Mouse (Mus musculus): ENCODE results near the gene Gm20388. TPM values are rescaled to one million over a fixed set of nuclear protein-coding genes. Genes with fewer than 3 reads are reported as not detected.

Gene Gm20388
- polyA plus RNA-seq, 2 experiments: 8.5 TPM; not detected in 1

GRCm38 (mm10) chr8:121935341-121936294 lies 2025.0 kb downstream of the Gm20388 start:
- no peaks in the 10 kb centered on the region; a peak in 1 of 4 replicates for H3K4me1 ChIP-seq (replicated peaks; ENCODE audit: control insufficient read depth in 2 of 2, insufficient read depth in 2 of 2, low read length in 1 of 2)
- no peak for DNase-seq (ENCODE audit: low read depth in 3 of 3, low spot score in 3 of 3)
- H3K27me3 ChIP-seq (ENCODE audit: control insufficient read depth, insufficient read depth, low read length): no peaks in the 10 kb centered on the region
- ATAC-seq (ENCODE audit: insufficient read depth): no peak
- WGBS (ENCODE audit: insufficient replicate concordance): 58% methylated on average over 12 of the region's 12 CpGs
- TF ChIP-seq CTCF (IDR thresholded peaks at IDR 0.05; ENCODE audit: low read depth) (peak; percentile 49), EP300 (IDR thresholded peaks at IDR 0.05; ENCODE audit: low read depth) (no peak)
- H3K4me2 ChIP-seq (ENCODE audit: low read depth): no peak overlapping the region
- H3K4me3 ChIP-seq (ENCODE audit: insufficient read depth in 1 of 2, low read depth in 2 of 2, low read length in 2 of 2): no peak overlapping the region
- no peak overlapping the region for H3K27ac ChIP-seq
- H3K36me3 ChIP-seq (replicated peaks; ENCODE audit: control insufficient read depth, insufficient read depth, low read depth): no peaks in the 10 kb centered on the region
- H3K9ac ChIP-seq (replicated peaks): no peak overlapping the region
- no peaks in the 10 kb centered on the region for H3K9me3 ChIP-seq (ENCODE audit: control insufficient read depth, low read length)

GRCm38 (mm10) chr8:121936391-121936790 lies 2025.8 kb downstream of the Gm20388 start:
- no peak for TF ChIP-seq CTCF (IDR thresholded peaks at IDR 0.05; ENCODE audit: low read depth)
- TF ChIP-seq EP300 (IDR thresholded peaks at IDR 0.05; ENCODE audit: low read depth): no peak
- Histone ChIP-seq H3K9ac (replicated peaks) (no peak overlapping the region), H3K4me1 (replicated peaks; ENCODE audit: control insufficient read depth in 2 of 2, insufficient read depth in 2 of 2, low read length in 1 of 2) (no peaks in the 10 kb centered on the region; a peak in 1 of 4 replicates), H3K4me2 (ENCODE audit: low read depth) (no peak overlapping the region), H3K9me3 (ENCODE audit: control insufficient read depth, low read length) (no peaks in the 10 kb centered on the region), H3K4me3 (ENCODE audit: insufficient read depth in 1 of 2, low read depth in 2 of 2, low read length in 2 of 2) (no peak overlapping the region), H3K27me3 (ENCODE audit: control insufficient read depth, insufficient read depth, low read length) (no peaks in the 10 kb centered on the region), H3K36me3 (replicated peaks; ENCODE audit: control insufficient read depth, insufficient read depth, low read depth) (no peaks in the 10 kb centered on the region), H3K27ac (no peak overlapping the region)
- whole genome bisulfite sequencing (ENCODE audit: insufficient replicate concordance): 77% methylated on average over 14 of the region's 14 CpGs
- no peak for ATAC-seq (ENCODE audit: insufficient read depth)
- DNase-seq (ENCODE audit: low read depth in 3 of 3, low spot score in 3 of 3): no peak

- DNase-seq (ENCODE audit: low read depth in 3 of 3, low spot score in 3 of 3) (no peak), ATAC-seq (ENCODE audit: insufficient read depth) (no peak)
- Histone ChIP-seq H3K4me2 (ENCODE audit: low read depth) (no peak overlapping the region), H3K27me3 (ENCODE audit: control insufficient read depth, insufficient read depth, low read length) (no peaks in the 10 kb centered on the region), H3K9ac (replicated peaks) (no peak overlapping the region), H3K9me3 (ENCODE audit: control insufficient read depth, low read length) (no peaks in the 10 kb centered on the region), H3K27ac (no peak overlapping the region), H3K4me3 (ENCODE audit: insufficient read depth in 1 of 2, low read depth in 2 of 2, low read length in 2 of 2) (no peak overlapping the region), H3K4me1 (replicated peaks; ENCODE audit: control insufficient read depth in 2 of 2, insufficient read depth in 2 of 2, low read length in 1 of 2) (no peaks in the 10 kb centered on the region; a peak in 1 of 4 replicates), H3K36me3 (replicated peaks; ENCODE audit: control insufficient read depth, insufficient read depth, low read depth) (no peaks in the 10 kb centered on the region)
- WGBS (ENCODE audit: insufficient replicate concordance): 65% methylated on average over 7 of the region's 7 CpGs
- TF ChIP-seq EP300 (IDR thresholded peaks at IDR 0.05; ENCODE audit: low read depth) (no peak), CTCF (IDR thresholded peaks at IDR 0.05; ENCODE audit: low read depth) (no peak)
Observed at GRCm38 (mm10) chr8:121938732-121939131, 2028.1 kb downstream of the Gm20388 start.

GRCm38 (mm10) chr8:121943057-121943540 lies 2032.5 kb downstream of the Gm20388 start:
- Histone ChIP-seq H3K9me3 (ENCODE audit: control insufficient read depth, low read length) (no peaks in the 10 kb centered on the region), H3K9ac (replicated peaks) (no peak overlapping the region), H3K36me3 (replicated peaks; ENCODE audit: control insufficient read depth, insufficient read depth, low read depth) (no peaks in the 10 kb centered on the region), H3K4me2 (ENCODE audit: low read depth) (no peak overlapping the region), H3K4me3 (ENCODE audit: insufficient read depth in 1 of 2, low read depth in 2 of 2, low read length in 2 of 2) (no peak overlapping the region), H3K4me1 (replicated peaks; ENCODE audit: control insufficient read depth in 2 of 2, insufficient read depth in 2 of 2, low read length in 1 of 2) (peaks cover 7 to 12% of the 10 kb centered on the region in 2 experiments), H3K27ac (no peak overlapping the region), H3K27me3 (ENCODE audit: control insufficient read depth, insufficient read depth, low read length) (no peaks in the 10 kb centered on the region)
- DNase-seq (ENCODE audit: low read depth in 3 of 3, low spot score in 3 of 3): no peak
- 17% methylated on average over 2 of the region's 2 CpGs for WGBS (ENCODE audit: insufficient replicate concordance)
- no peak for ATAC-seq (ENCODE audit: insufficient read depth)
- TF ChIP-seq CTCF (IDR thresholded peaks at IDR 0.05; ENCODE audit: low read depth) (no peak), EP300 (IDR thresholded peaks at IDR 0.05; ENCODE audit: low read depth) (no peak)

- no peaks in the 10 kb centered on the region for H3K27me3 ChIP-seq (ENCODE audit: control insufficient read depth, insufficient read depth, low read length)
- no peak overlapping the region for H3K9ac ChIP-seq (replicated peaks)
- no peak overlapping the region for H3K27ac ChIP-seq
- 74% methylated on average over 8 of the region's 8 CpGs for WGBS (ENCODE audit: insufficient replicate concordance)
- no peak for ATAC-seq (ENCODE audit: insufficient read depth)
- H3K36me3 ChIP-seq (replicated peaks; ENCODE audit: control insufficient read depth, insufficient read depth, low read depth): no peaks in the 10 kb centered on the region
- H3K4me1 ChIP-seq (replicated peaks; ENCODE audit: control insufficient read depth in 2 of 2, insufficient read depth in 2 of 2, low read length in 1 of 2): peaks cover 13 to 18% of the 10 kb centered on the region in 2 experiments
- TF ChIP-seq EP300 (IDR thresholded peaks at IDR 0.05; ENCODE audit: low read depth) (no peak), CTCF (IDR thresholded peaks at IDR 0.05; ENCODE audit: low read depth) (no peak)
- no peaks in the 10 kb centered on the region for H3K9me3 ChIP-seq (ENCODE audit: control insufficient read depth, low read length)
- H3K4me3 ChIP-seq (ENCODE audit: insufficient read depth in 1 of 2, low read depth in 2 of 2, low read length in 2 of 2): no peak overlapping the region
- DNase-seq (ENCODE audit: low read depth in 3 of 3, low spot score in 3 of 3): no peak
- H3K4me2 ChIP-seq (ENCODE audit: low read depth): no peak overlapping the region
Observed at GRCm38 (mm10) chr8:121943716-121944115, 2033.1 kb downstream of the Gm20388 start.

All from liver, embryonic 14.5 days (tissue).